ENCODE assay signal across 24 mouse cellular contexts in the genomic region with DNA sequence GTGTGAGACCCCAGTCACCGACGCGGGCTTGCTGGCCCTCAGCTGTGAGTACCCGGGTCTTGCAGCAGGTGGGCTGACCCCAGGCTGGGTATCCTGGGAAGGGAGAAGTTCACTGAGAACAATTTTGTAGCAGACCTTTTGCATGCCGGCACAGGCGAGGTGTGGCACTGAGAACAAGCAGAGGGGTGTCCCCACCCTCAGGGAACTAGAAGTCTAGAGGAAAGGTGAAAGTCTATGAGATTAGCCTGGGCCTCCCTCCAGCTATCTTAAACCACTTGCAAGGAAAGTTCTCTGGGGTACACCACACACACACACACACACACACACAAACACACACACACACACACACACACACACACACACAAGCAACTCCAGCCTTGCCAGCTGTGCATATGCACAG. TPM values are rescaled to one million over a fixed set of nuclear protein-coding genes. Genes with fewer than 3 reads are reported as not detected.
A peak's percentile ranks its signal among the peaks of the same experiment; 100 is the strongest.
DNase-seq lines count a peak whose midpoint lies in the region; ATAC-seq and TF ChIP-seq lines count a peak whose summit lies in the region.
"Had no signal": no experiment of that assay in that cellular context is flagged by ENCODE, and none has a peak within 500 bp of the region (broad histone marks: within the 10 kb centered on the region; RNA-seq: fewer than 3 reads in every experiment).

No protein-coding gene starts in this region.

- no peak overlapping the region for H3K27ac ChIP-seq in intestine, embryonic 15.5 days
- no peak overlapping the region for H3K27ac ChIP-seq in intestine, embryonic 16.5 days (ENCODE audit: low read length)
- H3K27ac ChIP-seq in stomach, embryonic 14.5 days (ENCODE audit: low read length) = no peak overlapping the region
- H3K27ac ChIP-seq in stomach, embryonic 16.5 days (ENCODE audit: low read length) = peak overlapping the region; percentile 64
- no peak overlapping the region for H3K27ac ChIP-seq in left cerebral cortex, adult 2 months
- no peak overlapping the region for H3K27ac ChIP-seq in kidney, embryonic 15.5 days
- H3K27ac ChIP-seq: embryonic facial prominence, embryonic 13.5 days; embryonic facial prominence, embryonic 15.5 days; forebrain, embryonic 10.5 days; forebrain, embryonic 12.5 days had no signal

- intact Hi-C loops in left cerebral cortex, adult 2 months (cut with DNase I) = no loop called here

- no peaks in the 10 kb centered on the region for H3K27me3 ChIP-seq in intestine, embryonic 15.5 days (replicated peaks)
- no peaks in the 10 kb centered on the region for H3K27me3 ChIP-seq in intestine, embryonic 16.5 days (replicated peaks; ENCODE audit: control insufficient read depth, insufficient read depth, low read length)
- no peaks in the 10 kb centered on the region for H3K27me3 ChIP-seq in stomach, embryonic 14.5 days (ENCODE audit: control insufficient read depth, insufficient read depth, low read length)
- no peaks in the 10 kb centered on the region for H3K27me3 ChIP-seq in stomach, embryonic 16.5 days (ENCODE audit: control insufficient read depth, insufficient read depth, low read length)
- H3K27me3 ChIP-seq in kidney, embryonic 15.5 days = no peaks in the 10 kb centered on the region
- H3K27me3 ChIP-seq: embryonic facial prominence, embryonic 13.5 days; embryonic facial prominence, embryonic 15.5 days; forebrain, embryonic 12.5 days had no signal

- H3K4me3 ChIP-seq in intestine, embryonic 15.5 days (replicated peaks) = no peak overlapping the region
- H3K4me3 ChIP-seq in intestine, embryonic 16.5 days (ENCODE audit: low read length) = no peak overlapping the region
- no peak overlapping the region for H3K4me3 ChIP-seq in stomach, embryonic 14.5 days (ENCODE audit: low read depth, low read length)
- H3K4me3 ChIP-seq in stomach, embryonic 16.5 days (replicated peaks; ENCODE audit: low read length) = no peak overlapping the region
- H3K4me3 ChIP-seq in left cerebral cortex, adult 2 months = no peak overlapping the region
- H3K4me3 ChIP-seq in kidney, embryonic 15.5 days (replicated peaks) = no peak overlapping the region
- H3K4me3 ChIP-seq: embryonic facial prominence, embryonic 13.5 days; embryonic facial prominence, embryonic 15.5 days; erythroblast, embryonic 14.5 days; forebrain, embryonic 10.5 days; forebrain, embryonic 12.5 days had no signal

- DNase-seq in layer of hippocampus, postnatal 36 days = no peak
- DNase-seq in left cerebral cortex, adult 2 months (ENCODE audit: extremely low spot score in 1 of 2, low spot score in 2 of 2) = no peak
- no peak for DNase-seq in layer of hippocampus, adult 8-10 months (ENCODE audit: low spot score in 2 of 2)
- DNase-seq: adrenal gland, adult 2 months; adrenal gland, postnatal 10 days; adrenal gland, postnatal 25 days; cerebellum, adult 11 months; cerebellum, adult 18-20 months; cerebellum, adult 8-10 months; cerebellum, adult 9-11 months; cerebellum, postnatal 14 days; cerebellum, postnatal 36 days; embryo, embryonic 11 days had no signal

- H3K36me3 ChIP-seq in intestine, embryonic 15.5 days = peaks cover 46% of the 10 kb centered on the region
- peaks cover 26% of the 10 kb centered on the region for H3K36me3 ChIP-seq in intestine, embryonic 16.5 days (ENCODE audit: control insufficient read depth, insufficient read depth, low read length)
- peaks cover 28% of the 10 kb centered on the region for H3K36me3 ChIP-seq in stomach, embryonic 14.5 days (ENCODE audit: control insufficient read depth, insufficient read depth, low read length)
- peaks cover 36% of the 10 kb centered on the region; the same call in 1 of the 2 replicates for H3K36me3 ChIP-seq in stomach, embryonic 16.5 days (ENCODE audit: control insufficient read depth, insufficient read depth, low read length)
- H3K36me3 ChIP-seq in kidney, embryonic 15.5 days = peaks cover 76% of the 10 kb centered on the region

- 0 out of 2 replicates have a peak, but pooled peaks cover 4% of the 10 kb centered on the region for H3K4me1 ChIP-seq in intestine, embryonic 15.5 days (replicated peaks)
- H3K4me1 ChIP-seq in intestine, embryonic 16.5 days (ENCODE audit: control insufficient read depth, insufficient read depth, low read length) = peaks cover 8% of the 10 kb centered on the region; the same call in 1 of the 2 replicates
- no peaks in the 10 kb centered on the region for H3K4me1 ChIP-seq in stomach, embryonic 14.5 days (ENCODE audit: control insufficient read depth, insufficient read depth, low read length)
- 0 out of 2 replicates have a peak, but pooled peaks cover 4% of the 10 kb centered on the region for H3K4me1 ChIP-seq in stomach, embryonic 16.5 days (ENCODE audit: control insufficient read depth, insufficient read depth, low read length)
- peaks cover 16% of the 10 kb centered on the region for H3K4me1 ChIP-seq in kidney, embryonic 15.5 days
- H3K4me1 ChIP-seq: embryonic facial prominence, embryonic 13.5 days; embryonic facial prominence, embryonic 15.5 days had no signal

- no peak overlapping the region for H3K4me2 ChIP-seq in intestine, embryonic 15.5 days (replicated peaks)
- no peak overlapping the region for H3K4me2 ChIP-seq in intestine, embryonic 16.5 days (ENCODE audit: low read depth, low read length)
- no peak overlapping the region for H3K4me2 ChIP-seq in stomach, embryonic 14.5 days (replicated peaks; ENCODE audit: low read depth, low read length)
- H3K4me2 ChIP-seq in stomach, embryonic 16.5 days (ENCODE audit: low read depth, low read length) = no peak overlapping the region
- H3K4me2 ChIP-seq in kidney, embryonic 15.5 days = no peak overlapping the region
- H3K4me2 ChIP-seq: embryonic facial prominence, embryonic 13.5 days; embryonic facial prominence, embryonic 15.5 days; forebrain, embryonic 12.5 days had no signal

- no peak overlapping the region for H3K9ac ChIP-seq in intestine, embryonic 15.5 days
- no peak overlapping the region for H3K9ac ChIP-seq in intestine, embryonic 16.5 days (ENCODE audit: low read depth, low read length)
- H3K9ac ChIP-seq in stomach, embryonic 14.5 days (replicated peaks; ENCODE audit: low read depth, low read length) = no peak overlapping the region
- H3K9ac ChIP-seq in stomach, embryonic 16.5 days (ENCODE audit: low read length) = no peak overlapping the region
- H3K9ac ChIP-seq in kidney, embryonic 15.5 days = no peak overlapping the region
- H3K9ac ChIP-seq: embryonic facial prominence, embryonic 13.5 days; embryonic facial prominence, embryonic 15.5 days; forebrain, embryonic 12.5 days had no signal

- no peak for TF ChIP-seq CTCF in left cerebral cortex, adult 2 months (IDR thresholded peaks at IDR 0.05)

- no peaks in the 10 kb centered on the region for H3K9me3 ChIP-seq in intestine, embryonic 15.5 days
- no peaks in the 10 kb centered on the region for H3K9me3 ChIP-seq in intestine, embryonic 16.5 days (ENCODE audit: control insufficient read depth, low read length)
- no peaks in the 10 kb centered on the region for H3K9me3 ChIP-seq in stomach, embryonic 14.5 days (ENCODE audit: control insufficient read depth, low read depth, low read length)
- H3K9me3 ChIP-seq in stomach, embryonic 16.5 days (replicated peaks; ENCODE audit: control insufficient read depth, low read length) = no peaks in the 10 kb centered on the region
- no peaks in the 10 kb centered on the region for H3K9me3 ChIP-seq in kidney, embryonic 15.5 days (replicated peaks)
- H3K9me3 ChIP-seq: embryonic facial prominence, embryonic 13.5 days; embryonic facial prominence, embryonic 15.5 days; forebrain, embryonic 10.5 days; forebrain, embryonic 12.5 days had no signal

- 81% methylated on average over 6 of the region's 6 CpGs for WGBS in intestine, embryonic 15.5 days
- WGBS in intestine, embryonic 16.5 days = 73% methylated on average over 6 of the region's 6 CpGs
- WGBS in stomach, embryonic 14.5 days = 88% methylated on average over 6 of the region's 6 CpGs
- WGBS in stomach, embryonic 16.5 days = 80% methylated on average over 6 of the region's 6 CpGs
- 93% methylated on average over 6 of the region's 6 CpGs for WGBS in kidney, embryonic 15.5 days

- ATAC-seq in intestine, embryonic 15.5 days = peak; percentile 71
- ATAC-seq in intestine, embryonic 16.5 days = peak; percentile 72
- ATAC-seq in stomach, embryonic 14.5 days (ENCODE audit: insufficient number of reproducible peaks, insufficient read depth, low FRiP score, low read depth) = peak; percentile 43; the same call in 1 of the 2 replicates
- peak; percentile 79; the same call in 1 of the 2 replicates for ATAC-seq in stomach, embryonic 16.5 days (ENCODE audit: insufficient read depth, low FRiP score)
- ATAC-seq in kidney, embryonic 15.5 days (replicated peaks; ENCODE audit: low FRiP score) = no peak
- ATAC-seq: forebrain, embryonic 14.5 days had no signal

RNA-seq across cellular contexts. Expression of gene Plcg2, which starts 42.4 kb away (rescaled TPM):
- polyA plus RNA-seq in intestine, embryonic 15.5 days (2015; fragmentation: Nextera tagmentation; extraction: Ambion mirVana) = 4.1 and 4.2 TPM in 2 replicates
- polyA plus RNA-seq in intestine, embryonic 16.5 days (2015; fragmentation: Nextera tagmentation; extraction: Ambion mirVana) = 3.6 and 3.7 TPM in 2 replicates
- polyA plus RNA-seq in stomach, embryonic 14.5 days (2014; fragmentation: Nextera tagmentation; extraction: Ambion mirVana) = 2.6 and 3.1 TPM in 2 replicates
- 4.6 and 5.2 TPM in 2 replicates for polyA plus RNA-seq in stomach, embryonic 16.5 days (2015; fragmentation: Nextera tagmentation; extraction: Ambion mirVana)
- 1 to 10 TPM; 2.6 to 3.3 TPM for total RNA-seq in layer of hippocampus, postnatal 36 days (2021)
- 1 to 10 TPM; 2.4 to 2.9 TPM for total RNA-seq in left cerebral cortex, adult 2 months (2021)
- total RNA-seq in layer of hippocampus, adult 8-10 months (2022) = 10 to 100 TPM in 1 of 4 experiments, 1 to 10 TPM in 3; 3.1 to 10.2 (median 5.7) TPM
- polyA plus RNA-seq in kidney, embryonic 15.5 days (2015; fragmentation: Nextera tagmentation; extraction: Ambion mirVana) = 5.1 and 6.0 TPM in 2 replicates
